10 mouse cellular contexts compared by ENCODE assay signal in genomic region chr1:72002471-72003116, GRCm38 (mm10).
DNase-seq lines count a peak whose midpoint lies in the region; ATAC-seq and TF ChIP-seq lines count a peak whose summit lies in the region.
"Had no signal": no experiment of that assay in that cellular context is flagged by ENCODE, and none has a peak within 500 bp of the region (broad histone marks: within the 10 kb centered on the region; RNA-seq: fewer than 3 reads in every experiment).

No protein-coding gene starts in this region.

- no peak for TF ChIP-seq POLR2A in olfactory bulb, adult 2 months (IDR thresholded peaks at IDR 0.05; ENCODE audit: insufficient read depth, low read depth, low read length)
- TF ChIP-seq POLR2A in thymus, adult 2 months (IDR thresholded peaks at IDR 0.05; ENCODE audit: control insufficient read depth, extremely low read depth, insufficient read depth, low read length, poor library complexity) = no peak

- H3K4me3 ChIP-seq in kidney, postnatal 0 days (replicated peaks; ENCODE audit: low read depth, low read length) = no peak overlapping the region
- no peak overlapping the region for H3K4me3 ChIP-seq in olfactory bulb, adult 2 months (ENCODE audit: insufficient read depth, low read depth, low read length)
- no peak overlapping the region for H3K4me3 ChIP-seq in neural tube, embryonic 15.5 days (replicated peaks)
- no peak overlapping the region for H3K4me3 ChIP-seq in thymus, adult 2 months (ENCODE audit: control insufficient read depth, insufficient read depth, low read length)
- H3K4me3 ChIP-seq: forebrain, embryonic 13.5 days had no signal

- H3K4me2 ChIP-seq in kidney, postnatal 0 days (ENCODE audit: low read length) = no peak overlapping the region
- no peak overlapping the region for H3K4me2 ChIP-seq in neural tube, embryonic 15.5 days
- H3K4me2 ChIP-seq: forebrain, embryonic 13.5 days had no signal

- 52% methylated on average over 9 of the region's 9 CpGs for WGBS in kidney, postnatal 0 days
- WGBS in olfactory bulb, adult 2 months = 56% methylated on average over 9 of the region's 9 CpGs
- 73% methylated on average over 9 of the region's 9 CpGs for WGBS in neural tube, embryonic 15.5 days
- WGBS in thymus, adult 2 months = 74% methylated on average over 9 of the region's 9 CpGs

- ATAC-seq in kidney, postnatal 0 days (replicated peaks; ENCODE audit: low FRiP score, low read depth) = peak; percentile 75
- no peak for ATAC-seq in neural tube, embryonic 15.5 days (ENCODE audit: low FRiP score)
- ATAC-seq: forebrain, embryonic 13.5 days had no signal

- no peaks in the 10 kb centered on the region for H3K4me1 ChIP-seq in kidney, postnatal 0 days (replicated peaks; ENCODE audit: insufficient read depth, low read length)
- H3K4me1 ChIP-seq in olfactory bulb, adult 2 months (ENCODE audit: control insufficient read depth, insufficient read depth, low read length) = peaks cover 2% of the 10 kb centered on the region; the same call in 1 of the 2 replicates
- peaks cover 8% of the 10 kb centered on the region; the same call in 1 of the 2 replicates for H3K4me1 ChIP-seq in neural tube, embryonic 15.5 days
- H3K4me1 ChIP-seq in thymus, adult 2 months (replicated peaks; ENCODE audit: control insufficient read depth, insufficient read depth, low read length) = no peaks in the 10 kb centered on the region

- no peaks in the 10 kb centered on the region for H3K36me3 ChIP-seq in kidney, postnatal 0 days (ENCODE audit: insufficient read depth, low read length)
- no peaks in the 10 kb centered on the region for H3K36me3 ChIP-seq in neural tube, embryonic 15.5 days
- no peaks in the 10 kb centered on the region for H3K36me3 ChIP-seq in thymus, adult 2 months (ENCODE audit: control insufficient read depth, insufficient read depth, low read length)

- no peak overlapping the region for H3K9ac ChIP-seq in kidney, postnatal 0 days (ENCODE audit: low read depth, low read length)
- H3K9ac ChIP-seq in neural tube, embryonic 15.5 days (replicated peaks) = no peak overlapping the region
- H3K9ac ChIP-seq: forebrain, embryonic 13.5 days had no signal

- DNase-seq in kidney, postnatal 0 days (ENCODE audit: low spot score) = peak; percentile 84
- no peak for DNase-seq in kidney, adult 18-20 months
- peak; percentile 42 for DNase-seq in embryo, embryonic 10.5 days (ENCODE audit: low spot score)
- peak; percentile 37 to 52 for DNase-seq in kidney, postnatal 4 days
- DNase-seq in thymus, adult 2 months = no peak
- DNase-seq in adrenal gland, adult (ENCODE audit: inconsistent age in 2 of 2, low spot score in 1 of 2) = no peak

- no peaks in the 10 kb centered on the region for H3K27me3 ChIP-seq in kidney, postnatal 0 days (ENCODE audit: insufficient read depth, low read length)
- H3K27me3 ChIP-seq in neural tube, embryonic 15.5 days (replicated peaks) = no peaks in the 10 kb centered on the region
- no peaks in the 10 kb centered on the region for H3K27me3 ChIP-seq in thymus, adult 2 months (ENCODE audit: control insufficient read depth, insufficient read depth, low read length)
- H3K27me3 ChIP-seq: forebrain, embryonic 13.5 days had no signal

- H3K27ac ChIP-seq in kidney, postnatal 0 days = peak overlapping the region; percentile 60
- H3K27ac ChIP-seq in olfactory bulb, adult 2 months (ENCODE audit: insufficient read depth, low read depth, low read length) = peak overlapping the region; percentile 84
- no peak overlapping the region for H3K27ac ChIP-seq in neural tube, embryonic 15.5 days (replicated peaks)
- H3K27ac ChIP-seq in thymus, adult 2 months (ENCODE audit: control insufficient read depth, insufficient read depth, low read length) = no peak overlapping the region
- H3K27ac ChIP-seq: forebrain, embryonic 13.5 days; macrophage had no signal

- H3K9me3 ChIP-seq in kidney, postnatal 0 days (replicated peaks; ENCODE audit: low read length) = no peaks in the 10 kb centered on the region
- H3K9me3 ChIP-seq in neural tube, embryonic 15.5 days (replicated peaks) = no peaks in the 10 kb centered on the region
- H3K9me3 ChIP-seq: forebrain, embryonic 13.5 days had no signal

- TF ChIP-seq CTCF in kidney, postnatal 0 days (IDR thresholded peaks at IDR 0.05; ENCODE audit: low read depth) = no peak
- no peak for TF ChIP-seq CTCF in olfactory bulb, adult 2 months (IDR thresholded peaks at IDR 0.05; ENCODE audit: insufficient read depth, low read depth, low read length)
- no peak for TF ChIP-seq CTCF in thymus, adult 2 months (IDR thresholded peaks at IDR 0.05; ENCODE audit: borderline replicate concordance, control insufficient read depth, extremely low read depth, insufficient read depth, low read length, poor library complexity)

Comparison
In these comparisons a context has a peak if more than half of its experiments do, and no peak if none do; other contexts are left out.
1. DNase-seq: peak in kidney, postnatal 0 days (single experiment), embryo, embryonic 10.5 days (single experiment) and kidney, postnatal 4 days (2 of 2); none in kidney, adult 18-20 months (single experiment), thymus, adult 2 months (single experiment) and adrenal gland, adult (0 of 2).
2. H3K27ac ChIP-seq: peak in kidney, postnatal 0 days (single experiment) and olfactory bulb, adult 2 months (single experiment); none in neural tube, embryonic 15.5 days (single experiment) and thymus, adult 2 months (single experiment).